Mouse (Mus musculus): ENCODE results near the gene Mta2. TPM values are rescaled to one million over a fixed set of nuclear protein-coding genes. Genes with fewer than 3 reads are reported as not detected.

Gene Mta2
- total RNA-seq, 2 experiments from 2014 or later = 54.7 to 60.7 TPM

GRCm38 (mm10) chr19:8929224-8930088 is 12.2 kb upstream of the Mta2 start, which contains the start of the genes Rom1 and Eml3:
Gene Rom1, minus strand, starts transcription at chr19:8929356.
Gene Eml3, plus strand, starts transcription at chr19:8929552.
- peak; percentile 61 to 64 for DNase-seq

- no peak for DNase-seq
These were observed 11.6 kb upstream of the Mta2 start for GRCm38 (mm10) chr19:8930117-8930516.

GRCm38 (mm10) chr19:8930771-8931170 is 10.9 kb upstream of the Mta2 start:
- DNase-seq = no peak

GRCm38 (mm10) chr19:8936736-8937135 is 4.9 kb upstream of the Mta2 start:
- DNase-seq = no peak

- no peak for DNase-seq
These were observed 1.0 kb upstream of the Mta2 start for GRCm38 (mm10) chr19:8940526-8941133.

- no peak for DNase-seq
These were observed 550 bp upstream of the Mta2 start for GRCm38 (mm10) chr19:8941136-8941514.

GRCm38 (mm10) chr19:8942276-8942964 is 745 bp downstream of the Mta2 start:
- no peak for DNase-seq

- no peak for DNase-seq
These were observed 1.4 kb downstream of the Mta2 start for GRCm38 (mm10) chr19:8943047-8943446.

- no peak for DNase-seq
These were observed 2.4 kb downstream of the Mta2 start for GRCm38 (mm10) chr19:8944062-8944461.

- no peak for DNase-seq
These were observed 3.1 kb downstream of the Mta2 start for GRCm38 (mm10) chr19:8944750-8945149.

GRCm38 (mm10) chr19:8945251-8945650 is 3.6 kb downstream of the Mta2 start:
- no peak for DNase-seq

GRCm38 (mm10) chr19:8946929-8947328 is 5.3 kb downstream of the Mta2 start:
- DNase-seq = no peak

GRCm38 (mm10) chr19:8950190-8950589 is 8.5 kb downstream of the Mta2 start:
- DNase-seq = no peak

- DNase-seq = no peak
These were observed 10.6 kb downstream of the Mta2 start for GRCm38 (mm10) chr19:8952241-8952640.

GRCm38 (mm10) chr19:8953135-8954039 is 11.7 kb downstream of the Mta2 start, which contains the start of gene Tut1:
Gene Tut1, plus strand, starts transcription at chr19:8953847.
- peak; percentile 89 to 91 for DNase-seq

- DNase-seq = no peak
These were observed 12.5 kb downstream of the Mta2 start for GRCm38 (mm10) chr19:8954171-8954570.

- no peak for DNase-seq
These were observed 20.6 kb downstream of the Mta2 start for GRCm38 (mm10) chr19:8962256-8962655.

- DNase-seq = no peak
These were observed 23.4 kb downstream of the Mta2 start for GRCm38 (mm10) chr19:8965075-8965474.

- no peak for DNase-seq
These were observed 24.1 kb downstream of the Mta2 start for GRCm38 (mm10) chr19:8965771-8966170.

- no peak for DNase-seq
These were observed 24.5 kb downstream of the Mta2 start for GRCm38 (mm10) chr19:8966198-8966589.

- peak; percentile 99 to 100 for DNase-seq
These were observed 25.1 kb downstream of the Mta2 start, which contains the start of gene Eef1g for GRCm38 (mm10) chr19:8966590-8967372. Gene Eef1g, plus strand, starts transcription at chr19:8967041.
